Comparison of ENCODE assay signal across 11 mouse cellular contexts in the genomic region with DNA sequence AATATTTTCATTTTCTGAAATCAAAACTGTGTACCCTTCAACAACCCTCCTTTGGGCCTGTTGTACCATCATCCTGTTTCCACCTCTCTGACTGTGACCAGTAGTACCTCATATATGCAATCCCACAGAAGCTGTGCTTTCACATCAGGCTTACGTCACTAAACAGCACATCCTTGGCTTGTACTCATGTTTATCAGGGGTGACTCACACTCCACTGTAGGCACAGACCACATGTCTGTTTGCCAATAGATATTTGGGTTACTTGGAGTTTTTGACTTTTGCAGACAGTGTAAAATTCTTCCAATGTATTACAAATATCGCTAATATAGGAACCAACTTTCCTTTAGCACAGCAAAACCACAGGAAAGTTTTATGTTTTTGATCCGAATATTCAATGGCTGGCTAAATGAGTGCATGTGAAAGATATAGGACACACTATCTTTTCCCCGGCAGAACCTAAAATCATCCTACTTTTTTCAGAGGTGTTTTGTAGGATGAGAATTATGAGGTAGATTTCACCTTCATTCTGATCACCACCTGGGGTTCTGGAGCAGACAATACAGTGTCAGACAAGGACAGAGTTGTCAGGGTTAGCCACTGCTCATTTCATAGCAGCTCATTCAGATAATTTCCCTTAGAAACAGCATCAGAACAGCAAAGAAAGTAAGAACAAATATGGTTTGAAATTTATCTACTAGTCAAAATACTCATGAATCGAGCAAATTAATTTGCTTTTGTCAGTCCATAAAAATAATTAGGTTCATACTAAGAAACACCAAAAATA. TPM values are rescaled to one million over a fixed set of nuclear protein-coding genes. Genes with fewer than 3 reads are reported as not detected.
DNase-seq lines count a peak whose midpoint lies in the region; ATAC-seq and TF ChIP-seq lines count a peak whose summit lies in the region.
"Had no signal": no experiment of that assay in that cellular context is flagged by ENCODE, and none has a peak within 500 bp of the region (broad histone marks: within the 10 kb centered on the region; RNA-seq: fewer than 3 reads in every experiment).

No protein-coding gene starts in this region.

- no peaks in the 10 kb centered on the region for H3K9me3 ChIP-seq in MEL (replicated peaks; ENCODE audit: insufficient read depth, low read length)
- H3K9me3 ChIP-seq: neural tube, embryonic 12.5 days had no signal

- intact Hi-C loops in heart, postnatal 14 days (cut with DNase I): no loop called here
- intact Hi-C loops in left cerebral cortex, postnatal 36 days (cut with DNase I): no loop called here

- H3K4me3 ChIP-seq in MEL (ENCODE audit: control insufficient read depth in 1 of 2, insufficient read depth in 1 of 2, low read depth in 2 of 2, low read length in 2 of 2): no peak overlapping the region
- H3K4me3 ChIP-seq: neural tube, embryonic 12.5 days had no signal

- peaks cover 15 to 21% of the 10 kb centered on the region in 2 experiments for H3K4me1 ChIP-seq in MEL (ENCODE audit: control insufficient read depth in 1 of 2, insufficient read depth in 2 of 2, low read length in 2 of 2)
- H3K4me1 ChIP-seq: neural tube, embryonic 12.5 days had no signal

- no peak for TF ChIP-seq POLR2A in MEL (IDR thresholded peaks at IDR 0.05; ENCODE audit: control insufficient read depth in 1 of 2, insufficient read depth in 1 of 2, low read depth in 1 of 2, low read length in 2 of 2, poor library complexity in 1 of 2)

- H3K9ac ChIP-seq in MEL (ENCODE audit: control insufficient read depth, low read depth, low read length, poor library complexity, severe bottlenecking): no peak overlapping the region
- H3K9ac ChIP-seq: neural tube, embryonic 12.5 days had no signal

- TF ChIP-seq EP300 in MEL (IDR thresholded peaks at IDR 0.05; ENCODE audit: low read depth in 1 of 2, low read length in 2 of 2): peak; percentile 82 to 90

- no peaks in the 10 kb centered on the region for H3K27me3 ChIP-seq in MEL (ENCODE audit: control insufficient read depth in 1 of 2, insufficient read depth in 2 of 2, low read length in 2 of 2)
- H3K27me3 ChIP-seq: neural tube, embryonic 12.5 days had no signal

- peaks cover 5 to 30% of the 10 kb centered on the region in 2 experiments for H3K36me3 ChIP-seq in MEL (ENCODE audit: control insufficient read depth in 1 of 2, insufficient read depth in 2 of 2, low read length in 2 of 2)

- peak; percentile 85 for DNase-seq in heart, adult 11 months
- no peak for DNase-seq in heart, postnatal 14 days
- peak; percentile 83 for DNase-seq in MEL (ENCODE audit: low read depth, low spot score)
- peak; percentile 49 for DNase-seq in lung, postnatal 25 days (ENCODE audit: low spot score)
- DNase-seq in kidney, postnatal 10 days: no peak
- DNase-seq in left cerebral cortex, postnatal 36 days (ENCODE audit: low spot score in 2 of 2): no peak
- DNase-seq: layer of hippocampus, postnatal 36 days had no signal

- no peak for TF ChIP-seq RAD21 in MEL (IDR thresholded peaks at IDR 0.05; ENCODE audit: low read depth, low read length)

- peak; percentile 93 for ATAC-seq in erythroid progenitor cell, adult 5-6 weeks (replicated peaks; ENCODE audit: low FRiP score, poor library complexity, severe bottlenecking)
- no peak for ATAC-seq in CD4-positive, CD25-positive, alpha-beta regulatory T cell, adult 4 months
- ATAC-seq: hindbrain, postnatal 0 days had no signal

- peak overlapping the region; percentile 67 for H3K27ac ChIP-seq in MEL (ENCODE audit: control insufficient read depth, low read depth, low read length)
- H3K27ac ChIP-seq: hindbrain, postnatal 0 days; neural tube, embryonic 12.5 days had no signal

- TF ChIP-seq CTCF in MEL (IDR thresholded peaks at IDR 0.05 in 2 of 3, conservative IDR thresholded peaks at IDR 0.05 in 1 of 3; ENCODE audit: control insufficient read depth in 1 of 3, insufficient read depth in 1 of 3, low read depth in 2 of 3, low read length in 3 of 3, poor library complexity in 1 of 3, severe bottlenecking in 1 of 3): no peak

- no peaks in the 10 kb centered on the region for H3K79me2 ChIP-seq in MEL (ENCODE audit: control insufficient read depth, insufficient read depth, low read length, poor library complexity)

TF ChIP-seq in MEL, 35 proteins besides CTCF, POLR2A, EP300 and RAD21:
- TF ChIP-seq JUND (IDR thresholded peaks at IDR 0.05; ENCODE audit: low read depth, low read length): peak; percentile 93
- TF ChIP-seq TAL1 (IDR thresholded peaks at IDR 0.05; ENCODE audit: low read length): peak; percentile 80
- peak; percentile 95 for TF ChIP-seq ETS1 (IDR thresholded peaks at IDR 0.05; ENCODE audit: low read depth, low read length)
- TF ChIP-seq ZKSCAN1 (IDR thresholded peaks at IDR 0.05; ENCODE audit: low read depth, low read length): no peak
- TF ChIP-seq USF2 (IDR thresholded peaks at IDR 0.05; ENCODE audit: borderline replicate concordance in 1 of 2, insufficient read depth in 1 of 2, low read depth in 1 of 2, low read length in 2 of 2): no peak
- TF ChIP-seq ZNF384 (IDR thresholded peaks at IDR 0.05; ENCODE audit: low read depth, low read length): no peak
- peak; percentile 73 for TF ChIP-seq MXI1 (IDR thresholded peaks at IDR 0.05; ENCODE audit: low read depth, low read length)
- TF ChIP-seq TCF12 (IDR thresholded peaks at IDR 0.05; ENCODE audit: low read depth, low read length): peak; percentile 84
- TF ChIP-seq MYC (IDR thresholded peaks at IDR 0.05; ENCODE audit: low read depth, low read length): peak; percentile 76; the same call in 1 of the 2 replicates
- TF ChIP-seq GATA1 (IDR thresholded peaks at IDR 0.05; ENCODE audit: low read depth, low read length): peak; percentile 79
- peak; percentile 32; the same call in 1 of the 2 replicates for TF ChIP-seq USF1 (IDR thresholded peaks at IDR 0.05; ENCODE audit: low read depth, low read length)
- TF ChIP-seq MAFK (IDR thresholded peaks at IDR 0.05; ENCODE audit: borderline replicate concordance, low read depth, low read length): no peak
- TF ChIP-seq SIN3A (IDR thresholded peaks at IDR 0.05; ENCODE audit: low read length): peak; percentile 73; the same call in 1 of the 2 replicates
- peak; percentile 55; the same call in 1 of the 2 replicates for TF ChIP-seq RCOR1 (IDR thresholded peaks at IDR 0.05; ENCODE audit: low read depth, low read length)
- TF ChIP-seq MAX (IDR thresholded peaks at IDR 0.05; ENCODE audit: low read length): peak; percentile 38; the same call in 1 of the 2 replicates
- TF ChIP-seq BHLHE40 (IDR thresholded peaks at IDR 0.05; ENCODE audit: borderline replicate concordance, low read depth, low read length): peak; percentile 28; the same call in 1 of the 2 replicates
- TF ChIP-seq E2F4 (IDR thresholded peaks at IDR 0.05; ENCODE audit: borderline replicate concordance, low read depth, low read length): no peak

RNA-seq across cellular contexts. Expression of a gene that starts 30.4 kb away (rescaled TPM):
- total RNA-seq in heart, postnatal 14 days (2021): 10 to 100 TPM; 63.2 to 65.6 TPM
- total RNA-seq in MEL (2012; rRNA removed): 29.4 and 32.6 TPM in 2 replicates
- 10 to 100 TPM in 1 of 2 experiments, not detected in 1; 39.2 TPM for polyA plus RNA-seq in MEL (2012; ENCODE audit: insufficient read depth in 1 of 2, insufficient read length in 2 of 2, low read depth in 1 of 2, low replicate concordance in 2 of 2, missing spikeins in 1 of 2)
- total RNA-seq in erythroid progenitor cell, adult 5-6 weeks (2015; ENCODE audit: low replicate concordance): 21.3 and 23.5 TPM in 2 replicates
- total RNA-seq in erythroid progenitor cell, adult 5-6 weeks (2017; ENCODE audit: low replicate concordance): 35.8 and 44.8 TPM in 2 replicates
- 10 to 100 TPM; 37.6 to 44.7 TPM for polyA plus RNA-seq in CD4-positive, CD25-positive, alpha-beta regulatory T cell, adult 4 months (2017; shearing (Covaris generic))
- 10 to 100 TPM; 34.6 to 35.7 TPM for total RNA-seq in left cerebral cortex, postnatal 36 days (2021)

RNA-seq across cellular contexts. Expression of a gene that starts 30.5 kb away (rescaled TPM):
- total RNA-seq in heart, postnatal 14 days (2021): 1 to 10 TPM; 8.0 to 8.1 TPM
- total RNA-seq in MEL (2012; rRNA removed): 19.7 and 22.6 TPM in 2 replicates
- polyA plus RNA-seq in MEL (2012; ENCODE audit: insufficient read depth in 1 of 2, insufficient read length in 2 of 2, low read depth in 1 of 2, low replicate concordance in 2 of 2, missing spikeins in 1 of 2): 10 to 100 TPM in 1 of 2 experiments, not detected in 1; 25.4 TPM
- total RNA-seq in erythroid progenitor cell, adult 5-6 weeks (2015; ENCODE audit: low replicate concordance): 8.8 and 9.4 TPM in 2 replicates
- total RNA-seq in erythroid progenitor cell, adult 5-6 weeks (2017; ENCODE audit: low replicate concordance): 2.4 and 9.2 TPM in 2 replicates
- polyA plus RNA-seq in CD4-positive, CD25-positive, alpha-beta regulatory T cell, adult 4 months (2017; shearing (Covaris generic)): 10 to 100 TPM; 33.2 to 39.2 TPM
- 10 to 100 TPM; 21.7 to 23.0 TPM for total RNA-seq in left cerebral cortex, postnatal 36 days (2021)

Comparison
In these comparisons a context has a peak if more than half of its experiments do, and no peak if none do; other contexts are left out.
1. DNase-seq: peak in heart, adult 11 months (single experiment), MEL (single experiment) and lung, postnatal 25 days (single experiment); none in heart, postnatal 14 days (0 of 2), kidney, postnatal 10 days (single experiment) and left cerebral cortex, postnatal 36 days (0 of 2).